Mouse (Mus musculus) cerebellum, adult 9-11 months (tissue): ENCODE measurements around the gene Cachd1.

Experiments used
- DNase-seq: peaks from one replicate; pipeline ENCODE4 v3.0.0; 2022

The Cachd1 gene

DNA sequence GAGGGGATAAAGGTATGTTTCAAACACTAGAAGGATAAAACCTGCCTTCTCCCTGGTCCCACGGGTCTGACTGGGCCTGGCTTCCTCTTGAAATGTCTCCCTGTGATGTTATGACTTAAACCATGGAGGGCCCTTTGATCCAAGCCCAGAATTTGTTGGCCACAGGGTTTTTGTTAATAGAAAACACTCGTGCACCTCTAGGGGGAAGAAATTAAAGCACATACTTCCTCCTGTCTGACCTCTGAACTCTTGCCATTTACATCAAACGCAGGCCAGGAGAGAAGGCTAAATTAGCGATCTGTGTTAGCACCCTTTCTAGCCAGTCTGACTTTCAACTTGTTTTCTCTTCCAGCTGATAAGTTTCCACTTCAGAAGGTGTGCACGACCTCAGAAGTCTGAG lies 19.0 kb downstream of the Cachd1 start:
- DNase-seq = no peak

DNA sequence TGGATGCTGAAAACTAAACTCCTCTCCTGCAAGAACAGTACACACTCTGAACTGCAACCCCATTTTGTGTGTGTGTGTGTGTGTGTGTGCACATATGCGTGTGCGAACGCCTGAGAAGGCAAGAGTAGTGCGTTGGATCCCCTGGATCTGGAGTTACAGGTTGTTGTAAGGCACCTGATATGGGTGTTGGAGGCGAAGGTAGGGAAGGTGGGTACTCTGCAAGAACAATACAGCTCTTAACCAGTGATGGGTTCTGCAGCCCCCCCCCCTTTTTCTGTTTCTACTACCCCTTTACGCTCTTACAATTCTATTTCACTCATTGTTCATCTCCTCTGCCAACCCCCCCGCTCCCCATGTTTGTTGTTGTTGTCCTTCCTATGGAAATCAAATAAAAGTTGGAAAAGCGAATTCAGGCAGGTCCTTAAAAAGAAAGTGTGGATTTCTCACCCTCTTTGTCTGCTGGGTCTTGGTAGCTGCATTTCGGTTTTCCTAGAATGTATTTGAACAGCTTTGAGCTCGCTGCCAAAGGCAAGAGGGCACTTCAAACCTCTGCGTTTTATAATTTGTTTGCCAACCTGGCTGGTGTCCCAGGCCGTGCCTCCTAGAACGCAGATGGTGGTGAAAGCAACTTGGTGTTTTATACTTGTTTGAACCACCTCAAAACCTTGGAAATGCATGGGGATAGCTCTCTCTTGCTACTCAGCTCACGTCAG lies 24.4 kb downstream of the Cachd1 start:
- DNase-seq = no peak

DNA sequence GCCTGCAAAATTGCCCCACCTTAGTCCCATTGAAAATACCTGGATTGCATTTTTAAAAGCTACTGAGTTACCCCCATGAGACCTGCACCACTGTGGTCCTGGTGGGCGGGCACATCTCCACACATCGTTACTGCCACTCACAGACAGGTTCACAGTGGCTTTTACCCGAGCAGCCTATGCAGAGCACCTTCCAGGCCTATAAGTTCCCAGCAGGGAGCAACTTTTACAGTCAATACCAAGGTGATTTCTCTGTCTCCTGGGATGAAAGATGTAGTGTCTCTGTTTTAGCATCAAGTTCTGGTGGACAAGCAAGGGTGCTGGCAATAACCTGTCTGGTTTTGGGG lies 24.9 kb downstream of the Cachd1 start:
- DNase-seq = no peak

DNA sequence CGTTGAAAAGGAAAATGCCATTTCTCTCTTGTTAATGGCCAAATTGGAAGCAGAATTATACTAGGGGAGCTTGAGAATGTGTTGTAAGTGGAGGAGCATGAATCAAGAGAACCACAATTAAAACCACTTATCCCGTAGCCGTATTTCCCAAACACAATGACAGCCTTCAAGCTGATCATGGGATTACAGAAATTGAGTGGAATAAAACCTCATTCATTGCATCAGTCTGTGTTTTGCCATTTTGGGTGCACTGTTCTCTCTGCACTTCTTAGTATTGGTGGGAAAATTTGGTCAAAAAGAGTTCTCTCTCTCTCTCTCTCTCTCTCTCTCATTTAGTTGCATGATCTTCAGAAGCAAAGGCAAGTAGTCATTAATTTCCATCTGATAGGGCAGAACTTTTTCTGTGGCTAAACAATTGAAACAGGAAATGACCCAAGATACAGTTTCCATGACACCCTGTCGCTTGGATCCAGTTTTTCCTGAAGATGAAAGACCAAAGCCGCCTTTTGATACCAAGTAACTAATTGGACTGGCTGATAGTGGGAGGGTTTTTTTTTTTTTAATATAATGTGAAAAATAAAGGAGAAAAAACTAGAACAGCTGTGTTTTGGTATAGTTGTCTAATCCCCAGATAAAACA lies 34.7 kb downstream of the Cachd1 start:
- DNase-seq = no peak

- DNase-seq = no peak
Measured at GRCm38 (mm10) chr4:100811802-100812510, 35.5 kb downstream of the Cachd1 start.

- DNase-seq = no peak
Measured at GRCm38 (mm10) chr4:100813767-100814461, 37.4 kb downstream of the Cachd1 start.

DNA sequence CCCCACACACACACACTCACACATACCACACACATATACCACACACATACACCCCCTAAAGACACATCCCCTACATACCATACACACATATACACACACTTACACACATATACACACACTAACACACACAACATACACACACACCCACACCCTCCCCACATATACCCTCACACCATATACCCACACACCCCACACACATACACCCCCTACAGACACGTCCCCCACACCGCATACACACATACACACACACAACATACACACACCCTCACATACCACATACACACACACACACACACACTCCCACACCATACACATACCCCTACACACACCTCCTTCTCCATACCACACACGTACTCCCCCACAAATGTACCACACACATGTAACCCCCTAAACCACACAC lies 42.8 kb downstream of the Cachd1 start:
- DNase-seq = no peak

- DNase-seq = no peak
Measured at GRCm38 (mm10) chr4:100822526-100822925, 46.1 kb downstream of the Cachd1 start.

GRCm38 (mm10) chr4:100827374-100827773 lies 50.9 kb downstream of the Cachd1 start:
- no peak for DNase-seq

DNA sequence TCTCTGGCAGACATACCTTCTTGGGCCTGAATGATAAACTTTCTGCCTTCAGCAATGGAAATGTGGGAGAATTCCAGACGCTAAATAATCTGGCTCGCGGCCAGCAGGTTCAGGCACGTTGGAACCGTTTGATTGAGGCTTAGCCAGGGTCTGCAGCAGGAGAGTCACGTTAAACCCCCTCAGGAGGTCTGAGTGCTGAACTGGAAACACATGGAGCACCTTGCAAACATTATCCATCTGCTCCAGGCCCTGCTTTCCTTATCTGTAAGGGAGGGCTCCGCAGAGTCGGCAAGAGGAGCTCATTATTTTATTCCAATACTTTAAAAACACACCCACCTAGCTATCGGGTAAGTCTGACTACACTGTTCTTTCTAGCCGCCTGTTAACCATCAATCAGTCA lies 52.3 kb downstream of the Cachd1 start:
- no peak for DNase-seq

GRCm38 (mm10) chr4:100837205-100837604 lies 60.7 kb downstream of the Cachd1 start:
- no peak for DNase-seq

DNA sequence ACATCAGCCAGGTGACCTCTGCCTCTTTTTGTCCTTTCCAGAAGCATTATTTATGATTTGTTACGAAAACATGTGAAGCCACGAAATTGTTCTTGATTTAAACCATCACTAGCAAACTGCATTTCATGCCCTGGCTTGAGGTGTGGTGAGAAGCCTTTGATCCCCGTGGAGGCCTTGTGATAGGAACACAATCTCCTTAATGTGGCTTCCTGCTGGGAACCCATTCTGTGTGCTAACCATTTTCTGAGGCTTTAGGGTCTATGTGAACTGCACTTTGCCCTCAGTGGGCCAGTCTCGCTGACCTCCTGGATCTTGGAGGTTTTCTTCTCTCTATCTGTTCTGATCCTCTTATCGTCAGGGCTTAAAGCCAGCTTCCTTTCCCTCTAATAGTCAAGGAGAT lies 66.2 kb downstream of the Cachd1 start:
- DNase-seq = no peak

DNA sequence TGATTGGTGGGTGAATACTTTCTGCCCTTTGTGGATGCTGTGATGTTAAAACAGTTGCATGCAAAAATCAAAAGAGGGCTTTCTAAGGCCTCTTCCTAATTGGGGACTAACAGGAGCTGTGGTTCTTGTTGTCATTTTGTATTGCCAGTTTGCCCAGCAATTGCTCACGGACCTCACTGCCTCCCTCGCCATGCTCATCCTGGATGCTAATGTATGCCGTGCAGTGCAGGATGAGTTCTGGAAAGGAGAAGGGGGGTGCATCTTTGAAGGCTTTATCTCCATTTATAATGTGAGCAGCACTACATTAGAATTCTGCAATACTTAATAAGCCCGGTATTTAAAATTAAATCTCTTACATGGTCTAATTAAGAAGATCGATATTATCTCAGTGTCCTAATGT lies 66.6 kb downstream of the Cachd1 start:
- no peak for DNase-seq

DNA sequence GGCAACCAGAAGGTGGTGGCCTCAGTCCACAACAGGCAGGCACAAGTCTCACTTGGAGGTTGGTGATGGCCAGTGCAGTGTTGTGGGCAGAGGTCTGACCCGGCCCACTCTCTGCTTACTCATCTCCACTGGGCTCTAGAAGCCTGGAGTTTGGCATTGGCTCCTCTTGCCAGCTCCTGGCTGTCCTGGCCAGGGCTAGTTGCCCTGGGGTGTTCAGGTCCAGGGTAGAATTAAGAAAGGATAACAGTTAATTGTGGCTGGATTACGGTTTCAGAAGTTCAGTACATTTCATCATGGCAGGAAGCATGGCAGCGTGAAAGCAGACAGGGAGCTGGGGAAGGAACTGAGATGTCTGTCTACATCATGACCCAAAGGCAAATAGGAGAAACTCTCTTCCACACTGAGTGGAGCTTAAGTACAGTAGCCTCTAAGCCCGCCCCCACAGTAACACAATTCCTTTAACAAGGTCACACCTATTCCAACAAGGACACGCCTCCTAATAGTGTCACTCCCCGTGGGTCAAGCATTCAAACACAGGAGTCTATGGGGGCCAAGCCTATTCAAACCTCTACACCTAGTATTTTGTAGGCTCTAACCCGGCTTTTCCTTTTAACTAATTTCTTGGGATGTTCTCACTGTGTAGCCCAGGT lies 74.5 kb downstream of the Cachd1 start:
- no peak for DNase-seq

GRCm38 (mm10) chr4:100852448-100852847 lies 76.0 kb downstream of the Cachd1 start:
- no peak for DNase-seq

DNA sequence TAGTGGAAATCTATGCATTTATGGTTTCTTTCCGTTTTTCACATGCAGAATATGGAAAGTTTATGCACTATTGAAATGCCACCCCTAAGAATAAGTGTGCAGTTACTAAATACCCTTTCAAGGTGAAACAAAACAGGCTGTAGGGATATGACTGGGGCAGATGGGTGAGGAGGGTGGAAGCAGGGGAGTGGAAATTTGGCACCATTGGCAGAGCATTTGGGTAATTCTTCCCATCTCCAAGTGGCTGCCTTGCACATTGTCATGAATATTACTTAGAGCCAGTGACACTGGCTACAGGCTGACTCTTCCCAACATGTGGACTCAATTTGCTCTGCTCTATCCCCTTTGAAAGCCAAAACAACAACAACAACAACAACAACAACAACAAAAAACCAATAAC lies 77.0 kb downstream of the Cachd1 start:
- DNase-seq = no peak

DNA sequence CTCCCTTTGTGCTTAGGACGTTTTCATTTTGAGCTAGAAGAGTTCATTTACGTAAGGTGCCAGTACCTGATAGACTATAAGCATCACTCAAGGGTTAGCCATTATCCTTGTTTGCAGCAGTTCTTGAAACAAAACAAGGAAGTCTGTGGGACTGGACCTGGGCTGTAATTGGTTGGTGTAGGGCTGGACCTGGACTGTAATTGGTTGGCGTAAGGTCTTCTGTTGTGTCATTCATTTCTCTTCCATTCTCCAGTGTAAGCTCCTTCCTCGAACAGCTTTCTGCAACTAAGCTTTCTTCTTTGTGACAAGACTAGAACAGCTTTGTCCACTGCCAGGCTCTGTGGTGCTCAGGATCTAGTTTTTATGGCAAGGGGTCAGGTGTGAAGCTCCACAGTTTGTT lies 78.9 kb downstream of the Cachd1 start:
- DNase-seq = no peak

GRCm38 (mm10) chr4:100857411-100857869 lies 81.0 kb downstream of the Cachd1 start:
- DNase-seq = no peak

GRCm38 (mm10) chr4:100863861-100864428 lies 87.5 kb downstream of the Cachd1 start:
- no peak for DNase-seq

DNA sequence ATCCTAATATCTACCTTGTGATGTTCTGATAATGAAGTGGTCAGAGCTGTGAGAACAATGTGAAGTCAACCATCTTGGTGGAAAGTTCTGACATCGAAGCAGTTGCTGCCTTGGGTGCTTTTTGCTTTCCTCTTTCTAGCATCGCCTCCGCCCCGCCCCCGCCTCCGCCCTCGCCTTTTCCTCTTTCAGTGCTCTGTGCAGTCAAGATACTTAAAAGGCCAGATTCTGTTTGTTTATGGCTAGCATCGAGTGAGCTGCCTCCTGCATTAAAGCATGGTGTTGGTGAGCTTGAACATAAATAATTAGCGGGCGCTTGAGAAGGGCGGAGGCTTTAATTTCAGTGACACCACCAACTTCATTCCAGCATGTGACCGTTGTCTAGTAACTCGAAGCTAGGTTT lies 88.9 kb downstream of the Cachd1 start:
- DNase-seq = no peak

GRCm38 (mm10) chr4:100865962-100866703 lies 89.7 kb downstream of the Cachd1 start:
- no peak for DNase-seq

- no peak for DNase-seq
Measured at GRCm38 (mm10) chr4:100877351-100877750, 100.9 kb downstream of the Cachd1 start.
